Mouse (Mus musculus): Measurements from ENCODE around the gene S100a1.

- TF ChIP-seq CTCF (IDR thresholded peaks at IDR 0.05), result no peak
- TF ChIP-seq EP300 (IDR thresholded peaks at IDR 0.05), result no peak
Observed at GRCm38 (mm10) chr3:90560008-90560628, 45.9 kb upstream of the S100a1 start, which contains the start of gene S100a3.
